8 mouse cellular contexts compared by ENCODE assay signal in genomic region chr2:36210796-36211195, GRCm38 (mm10). TPM values are rescaled to one million over a fixed set of nuclear protein-coding genes. Genes with fewer than 3 reads are reported as not detected.
DNase-seq lines count a peak whose midpoint lies in the region; ATAC-seq and TF ChIP-seq lines count a peak whose summit lies in the region.

No protein-coding gene starts in this region.

- H3K36me3 ChIP-seq in forebrain, embryonic 11.5 days (ENCODE audit: control insufficient read depth, insufficient read depth, low read length), result no peaks in the 10 kb centered on the region
- no peaks in the 10 kb centered on the region for H3K36me3 ChIP-seq in intestine, embryonic 16.5 days (ENCODE audit: control insufficient read depth, insufficient read depth, low read length)
- no peaks in the 10 kb centered on the region for H3K36me3 ChIP-seq in midbrain, embryonic 15.5 days (replicated peaks)

- 2% methylated on average over 25 of the region's 34 CpGs for WGBS in forebrain, embryonic 11.5 days
- WGBS in intestine, embryonic 16.5 days, result 9% methylated on average over 32 of the region's 34 CpGs
- 4% methylated on average over 32 of the region's 34 CpGs for WGBS in midbrain, embryonic 15.5 days
- WGBS in cerebellum, adult 2 months, result 11% methylated on average over 25 of the region's 34 CpGs

- H3K4me3 ChIP-seq in forebrain, embryonic 11.5 days (ENCODE audit: low read depth, low read length), result 0 out of 2 replicates have a peak overlapping the region, but pooled peaks have one; percentile 11
- peak overlapping the region; percentile 9; the same call in 1 of the 2 replicates for H3K4me3 ChIP-seq in intestine, embryonic 16.5 days (ENCODE audit: low read length)
- peak overlapping the region; percentile 5; the same call in 1 of the 2 replicates for H3K4me3 ChIP-seq in midbrain, embryonic 15.5 days
- no peak overlapping the region for H3K4me3 ChIP-seq in cerebellum, adult 2 months (replicated peaks; ENCODE audit: insufficient read depth, low read depth, low read length)

- no peak overlapping the region for H3K9ac ChIP-seq in forebrain, embryonic 11.5 days (ENCODE audit: low read length)
- 0 out of 2 replicates have a peak overlapping the region, but pooled peaks have one; percentile 19 for H3K9ac ChIP-seq in intestine, embryonic 16.5 days (ENCODE audit: low read depth, low read length)
- H3K9ac ChIP-seq in midbrain, embryonic 15.5 days, result no peak overlapping the region

- H3K4me2 ChIP-seq in forebrain, embryonic 11.5 days (ENCODE audit: low read depth, low read length, severe bottlenecking), result peak overlapping the region; percentile 40
- H3K4me2 ChIP-seq in intestine, embryonic 16.5 days (ENCODE audit: low read depth, low read length), result peak overlapping the region; percentile 20; the same call in 1 of the 2 replicates
- H3K4me2 ChIP-seq in midbrain, embryonic 15.5 days, result peak overlapping the region; percentile 32

- intact Hi-C loops in gastrocnemius, postnatal 14 days (cut with DNase I; ENCODE audit: low total_unique reads), result loop anchor here (10.0 kb wide), 1 partner anchor 64 kb away; no protein-coding TSS in a partner anchor
- intact Hi-C loops in gastrocnemius, postnatal 36 days (cut with DNase I), result no loop called here
- intact Hi-C loops in left cerebral cortex, postnatal 36 days (cut with DNase I), result no loop called here

- ATAC-seq in forebrain, embryonic 11.5 days (replicated peaks; ENCODE audit: low FRiP score), result no peak
- no peak for ATAC-seq in intestine, embryonic 16.5 days
- ATAC-seq in midbrain, embryonic 15.5 days (replicated peaks), result no peak
- no peak for ATAC-seq in activated CD4-positive, CD25-positive, alpha-beta regulatory T cell, adult 4 months

- no peaks in the 10 kb centered on the region for H3K9me3 ChIP-seq in forebrain, embryonic 11.5 days (ENCODE audit: control insufficient read depth, low read length)
- no peaks in the 10 kb centered on the region for H3K9me3 ChIP-seq in intestine, embryonic 16.5 days (ENCODE audit: control insufficient read depth, low read length)
- H3K9me3 ChIP-seq in midbrain, embryonic 15.5 days, result no peaks in the 10 kb centered on the region

- no peak overlapping the region for H3K27ac ChIP-seq in forebrain, embryonic 11.5 days (ENCODE audit: low read depth, low read length)
- no peak overlapping the region for H3K27ac ChIP-seq in intestine, embryonic 16.5 days (ENCODE audit: low read length)
- H3K27ac ChIP-seq in midbrain, embryonic 15.5 days, result no peak overlapping the region
- H3K27ac ChIP-seq in cerebellum, adult 2 months (ENCODE audit: insufficient read depth, low read length), result no peak overlapping the region

- DNase-seq in gastrocnemius, postnatal 14 days, result peak; percentile 43
- no peak for DNase-seq in gastrocnemius, postnatal 36 days
- peak; percentile 64 for DNase-seq in forebrain, embryonic 11.5 days (ENCODE audit: low spot score)
- DNase-seq in cerebellum, adult 2 months, result no peak
- DNase-seq in left cerebral cortex, postnatal 36 days (ENCODE audit: low spot score in 2 of 2), result no peak

- no peaks in the 10 kb centered on the region; the same call in 1 of the 2 replicates for H3K4me1 ChIP-seq in forebrain, embryonic 11.5 days (replicated peaks; ENCODE audit: control insufficient read depth, insufficient read depth, low read length)
- peaks cover 12% of the 10 kb centered on the region for H3K4me1 ChIP-seq in intestine, embryonic 16.5 days (ENCODE audit: control insufficient read depth, insufficient read depth, low read length)
- peaks cover 11% of the 10 kb centered on the region; the same call in 1 of the 2 replicates for H3K4me1 ChIP-seq in midbrain, embryonic 15.5 days
- no peaks in the 10 kb centered on the region for H3K4me1 ChIP-seq in cerebellum, adult 2 months (ENCODE audit: control insufficient read depth, insufficient read depth, low read length)

- no peak for TF ChIP-seq CTCF in cerebellum, adult 2 months (IDR thresholded peaks at IDR 0.05; ENCODE audit: borderline replicate concordance, insufficient read depth, low read depth, low read length)

- TF ChIP-seq POLR2A in cerebellum, adult 2 months (IDR thresholded peaks at IDR 0.05; ENCODE audit: borderline replicate concordance, insufficient read depth, low read length), result no peak

- peaks cover 19% of the 10 kb centered on the region for H3K27me3 ChIP-seq in forebrain, embryonic 11.5 days (ENCODE audit: control insufficient read depth, insufficient read depth, low read length)
- H3K27me3 ChIP-seq in intestine, embryonic 16.5 days (replicated peaks; ENCODE audit: control insufficient read depth, insufficient read depth, low read length), result peaks cover 21% of the 10 kb centered on the region
- H3K27me3 ChIP-seq in midbrain, embryonic 15.5 days (replicated peaks), result peaks cover 35% of the 10 kb centered on the region
- no peaks in the 10 kb centered on the region for H3K27me3 ChIP-seq in cerebellum, adult 2 months (ENCODE audit: control insufficient read depth, insufficient read depth, low read length)

RNA-seq across cellular contexts. Expression of gene Ptgs1, which starts 19.4 kb away (rescaled TPM):
- 1 to 10 TPM; 3.9 to 5.4 TPM for total RNA-seq in gastrocnemius, postnatal 14 days (2021)
- 1 to 10 TPM; 3.2 to 3.7 TPM for total RNA-seq in gastrocnemius, postnatal 36 days (2021)
- polyA plus RNA-seq in forebrain, embryonic 11.5 days (2014; fragmentation: Nextera tagmentation; extraction: Ambion mirVana), result 2.8 and 2.9 TPM in 2 replicates
- 29.1 and 29.8 TPM in 2 replicates for polyA plus RNA-seq in intestine, embryonic 16.5 days (2015; fragmentation: Nextera tagmentation; extraction: Ambion mirVana)
- polyA plus RNA-seq in midbrain, embryonic 15.5 days (2015; fragmentation: Nextera tagmentation; extraction: Ambion mirVana), result 4.1 and 4.9 TPM in 2 replicates
- 6.5 and 9.3 TPM in 2 replicates for polyA plus RNA-seq in cerebellum, adult 2 months (2012; rRNA removed)
- total RNA-seq in left cerebral cortex, postnatal 36 days (2021), result 10 to 100 TPM; 16.1 to 22.2 TPM
- polyA plus RNA-seq in activated CD4-positive, CD25-positive, alpha-beta regulatory T cell, adult 4 months (2017; shearing (Covaris generic)), result under 1 TPM; 0.56 to 0.78 TPM

Comparison
In these comparisons a context has a peak if more than half of its experiments do, and no peak if none do; other contexts are left out.
1. DNase-seq: peak in gastrocnemius, postnatal 14 days (single experiment) and forebrain, embryonic 11.5 days (single experiment); none in gastrocnemius, postnatal 36 days (0 of 2), cerebellum, adult 2 months (0 of 2) and left cerebral cortex, postnatal 36 days (0 of 2).
2. Peak in every context shown above with its lines, with median percentiles within 50 percentile points of each other: H3K4me2 ChIP-seq.